Mouse (Mus musculus) natural killer cell, adult 2 months (primary cell): Measurements from ENCODE around the gene Gm13275.
"Not testable (repeated sequence)": the region's sequence is repeated elsewhere in the genome, so short reads cannot be mapped to it uniquely, and the experiment has no call there.

Experiments
- DNase-seq, 2 experiments: peaks; one replicate each; pipeline ENCODE4 v3.0.0; 2022; ENCODE audit warnings: low spot score in 2 of 2

Gene Gm13275

GRCm38 (mm10) chr4:88793936-88794675, at the start of gene Gm13275:
Gm13275 (plus strand) TSS chr4:88794487.
- peak; percentile 74 to 77 for DNase-seq

GRCm38 (mm10) chr4:88749926-88750325, 44.4 kb upstream of the Gm13275 start:
- no peak for DNase-seq

- peak; percentile 54 to 55 for DNase-seq
These were observed 39.4 kb upstream of the Gm13275 start, which contains the start of gene Gm13271 for GRCm38 (mm10) chr4:88754818-88755340. Gm13271 (plus strand) TSS chr4:88754868.

GRCm38 (mm10) chr4:88756581-88757513, 37.4 kb upstream of the Gm13275 start:
- peak in 1 of 2 experiments; percentile 20 for DNase-seq

- DNase-seq: peak; percentile 90 to 92
These were observed 36.7 kb upstream of the Gm13275 start for GRCm38 (mm10) chr4:88757628-88758031.

GRCm38 (mm10) chr4:88758751-88759150, 35.5 kb upstream of the Gm13275 start:
- not testable (repeated sequence) for DNase-seq

GRCm38 (mm10) chr4:88759610-88760268, 34.5 kb upstream of the Gm13275 start, which contains the start of gene Gm13283:
Gm13283 (plus strand) TSS chr4:88760119.
- DNase-seq: peak; percentile 22 to 25

GRCm38 (mm10) chr4:88760431-88760830, 33.9 kb upstream of the Gm13275 start:
- peak; percentile 63 to 64 for DNase-seq

GRCm38 (mm10) chr4:88761776-88762175, 32.5 kb upstream of the Gm13275 start:
- peak; percentile 57 to 74 for DNase-seq

GRCm38 (mm10) chr4:88762341-88762740, 31.9 kb upstream of the Gm13275 start:
- DNase-seq: not testable (repeated sequence)

- DNase-seq: peak; percentile 47 to 52
These were observed 30.8 kb upstream of the Gm13275 start for GRCm38 (mm10) chr4:88763384-88764018.

GRCm38 (mm10) chr4:88773534-88773933, 20.8 kb upstream of the Gm13275 start, which contains the start of gene Gm13290:
Gm13290 (plus strand) TSS chr4:88773834.
- not testable (repeated sequence) for DNase-seq

- DNase-seq: not testable (repeated sequence)
These were observed 17.7 kb upstream of the Gm13275 start, which contains the start of gene Gm13289 for GRCm38 (mm10) chr4:88776622-88777021. Gm13289 (plus strand) TSS chr4:88776922.

GRCm38 (mm10) chr4:88779550-88779949, 14.7 kb upstream of the Gm13275 start, which contains the start of gene Gm13272:
Gm13272 (plus strand) TSS chr4:88779850.
- not testable (repeated sequence) for DNase-seq

GRCm38 (mm10) chr4:88780320-88780719, 14.0 kb upstream of the Gm13275 start:
- DNase-seq: not testable (repeated sequence)

GRCm38 (mm10) chr4:88781831-88782230, 12.5 kb upstream of the Gm13275 start, which contains the start of gene Ifnz:
Ifnz (plus strand) TSS chr4:88782131.
- DNase-seq: not testable (repeated sequence)

- not testable (repeated sequence) for DNase-seq
These were observed 12.0 kb upstream of the Gm13275 start for GRCm38 (mm10) chr4:88782335-88782734.

GRCm38 (mm10) chr4:88785409-88785808, 8.9 kb upstream of the Gm13275 start, which contains the start of gene Gm13276:
Gm13276 (plus strand) TSS chr4:88785709.
- DNase-seq: not testable (repeated sequence)

GRCm38 (mm10) chr4:88788402-88788801, 5.9 kb upstream of the Gm13275 start, which contains the start of gene Gm13277:
Gm13277 (plus strand) TSS chr4:88788632.
- peak; percentile 63 to 68 for DNase-seq

- not testable (repeated sequence) for DNase-seq
These were observed 3.0 kb upstream of the Gm13275 start, which contains the start of gene Gm13278 for GRCm38 (mm10) chr4:88791250-88791649. Gm13278 (plus strand) TSS chr4:88791550.
